Mouse (Mus musculus) fibroblast of lung, adult 2 months (primary cell): ENCODE results near the gene Ncoa6.
A peak's percentile ranks its signal among the peaks of the same experiment; 100 is the strongest.
"Not testable (repeated sequence)": the region's sequence is repeated elsewhere in the genome, so short reads cannot be mapped to it uniquely, and the experiment has no call there.

ENCODE experiments used
- DNase-seq: peaks from one replicate; pipeline ENCODE4 v3.0.0-alpha.2; 2011; ENCODE audit warnings: low read depth

Ncoa6 gene

GRCm38 (mm10) chr2:155473570-155474088, at the start of gene Ncoa6:
Ncoa6 (minus strand) TSS chr2:155473894.
- no peak for DNase-seq

- no peak for DNase-seq
Measured at GRCm38 (mm10) chr2:155518531-155519270, 45.0 kb upstream of the Ncoa6 start.

GRCm38 (mm10) chr2:155517455-155518423, 44.0 kb upstream of the Ncoa6 start, which contains the start of the genes Acss2 and Ggt7:
Acss2 (plus strand) TSS chr2:155517948.
Ggt7 (minus strand) TSS chr2:155518237.
- peak; percentile 93 for DNase-seq

GRCm38 (mm10) chr2:155515941-155516340, 42.2 kb upstream of the Ncoa6 start:
- DNase-seq: no peak

- DNase-seq: no peak
Measured at GRCm38 (mm10) chr2:155514666-155515065, 41.0 kb upstream of the Ncoa6 start.

- DNase-seq: no peak
Measured at GRCm38 (mm10) chr2:155513543-155513942, 39.8 kb upstream of the Ncoa6 start.

GRCm38 (mm10) chr2:155512479-155512878, 38.8 kb upstream of the Ncoa6 start:
- peak; percentile 61 for DNase-seq

GRCm38 (mm10) chr2:155507721-155508470, 34.2 kb upstream of the Ncoa6 start:
- no peak for DNase-seq

- DNase-seq: no peak
Measured at GRCm38 (mm10) chr2:155505811-155506210, 32.1 kb upstream of the Ncoa6 start.

- DNase-seq: no peak
Measured at GRCm38 (mm10) chr2:155504440-155505355, 31.0 kb upstream of the Ncoa6 start.

- no peak for DNase-seq
Measured at GRCm38 (mm10) chr2:155502596-155502995, 28.9 kb upstream of the Ncoa6 start.

GRCm38 (mm10) chr2:155490998-155491397, 17.3 kb upstream of the Ncoa6 start:
- DNase-seq: no peak

GRCm38 (mm10) chr2:155482021-155482420, 8.3 kb upstream of the Ncoa6 start:
- DNase-seq: no peak

GRCm38 (mm10) chr2:155472671-155473569, 774 bp downstream of the Ncoa6 start:
- DNase-seq: no peak

GRCm38 (mm10) chr2:155466861-155467260, 6.8 kb downstream of the Ncoa6 start:
- DNase-seq: no peak

- no peak for DNase-seq
Measured at GRCm38 (mm10) chr2:155453591-155453990, 20.1 kb downstream of the Ncoa6 start.

- no peak for DNase-seq
Measured at GRCm38 (mm10) chr2:155451256-155451655, 22.4 kb downstream of the Ncoa6 start.

- DNase-seq: not testable (repeated sequence)
Measured at GRCm38 (mm10) chr2:155447906-155448305, 25.8 kb downstream of the Ncoa6 start.

- no peak for DNase-seq
Measured at GRCm38 (mm10) chr2:155443446-155443845, 30.2 kb downstream of the Ncoa6 start.

GRCm38 (mm10) chr2:155442916-155443315, 30.8 kb downstream of the Ncoa6 start:
- DNase-seq: no peak
